Mouse (Mus musculus) embryonic facial prominence, embryonic 15.5 days (tissue): ENCODE results near the gene Ckm. TPM values are rescaled to one million over a fixed set of nuclear protein-coding genes. Genes with fewer than 3 reads are reported as not detected.

Source experiments
- ATAC-seq: fragments of 200-750 bp; cut with Nextera tagmentation; 2 replicates; pipeline ENCODE4 v1.8.0; 2017; ENCODE audit warnings: low read depth, moderate TSS enrichment; ENCODE audit not compliant: insufficient number of reproducible peaks, low FRiP score, low TSS enrichment
- H3K27ac ChIP-seq: fragments of 300-500 bp; sonication (generic); replicated peaks from 2 replicates; pipeline ENCODE4 v1.5.1; 2015; ENCODE audit warnings: mild to moderate bottlenecking, inconsistent platforms
- H3K27me3 ChIP-seq: fragments of 300-500 bp; sonication (generic); 2 replicates; pipeline ENCODE4 v1.6.1; 2015; ENCODE audit warnings: inconsistent platforms
- H3K36me3 ChIP-seq: fragments of 300-500 bp; sonication (generic); 2 replicates; pipeline ENCODE4 v1.6.1; 2015; ENCODE audit warnings: mild to moderate bottlenecking, inconsistent platforms
- H3K4me1 ChIP-seq: fragments of 300-500 bp; sonication (generic); 2 replicates; pipeline ENCODE4 v1.6.1; 2015; ENCODE audit warnings: inconsistent platforms
- H3K4me2 ChIP-seq: fragments of 300-500 bp; sonication (generic); replicated peaks from 2 replicates; pipeline ENCODE4 v1.6.1; 2015; ENCODE audit warnings: mild to moderate bottlenecking, inconsistent platforms
- H3K4me3 ChIP-seq: fragments of 300-500 bp; sonication (generic); replicated peaks from 2 replicates; pipeline ENCODE4 v1.5.1; 2015; ENCODE audit warnings: mild to moderate bottlenecking, inconsistent platforms
- H3K9ac ChIP-seq: fragments of 300-500 bp; sonication (generic); 2 replicates; pipeline ENCODE4 v1.6.1; 2015; ENCODE audit warnings: inconsistent platforms
- H3K9me3 ChIP-seq: fragments of 300-500 bp; sonication (generic); replicated peaks from 2 replicates; pipeline ENCODE4 v1.6.1; 2016; ENCODE audit warnings: inconsistent platforms
- WGBS: fragments of 180-500 bp; shearing (Covaris S2); methylation state at CpG from one replicate; pipeline ENCODE4 v1.1.7; 2015; 5-methylcytosine and 5-hydroxymethylcytosine counted together
- polyA plus RNA-seq: library from polyadenylated mRNA; unstranded; fragments of >200 nt; fragmentation: Nextera tagmentation; extraction: Ambion mirVana; gene quantifications from 2 replicates; pipeline ENCODE4 v1.2.1, GENCODE M21; 2015

The Ckm gene
- polyA plus RNA-seq, 1 experiment from 2014 or later: 118 TPM

- H3K4me3 ChIP-seq: no peak overlapping the region
- no peak for ATAC-seq
- H3K4me1 ChIP-seq: no peaks in the 10 kb centered on the region
- no peak overlapping the region for H3K27ac ChIP-seq
- H3K27me3 ChIP-seq: no peaks in the 10 kb centered on the region
- peaks cover 98% of the 10 kb centered on the region for H3K36me3 ChIP-seq
- no peaks in the 10 kb centered on the region for H3K9me3 ChIP-seq
- 96% methylated on average over 2 of the region's 2 CpGs for WGBS
- no peak overlapping the region for H3K9ac ChIP-seq
- no peak overlapping the region for H3K4me2 ChIP-seq
Measured at GRCm38 (mm10) chr7:19432475-19432874, 27.9 kb downstream of the Ckm start.

- ATAC-seq: no peak
- Histone ChIP-seq H3K27ac (no peak overlapping the region), H3K9me3 (no peaks in the 10 kb centered on the region), H3K9ac (no peak overlapping the region), H3K27me3 (no peaks in the 10 kb centered on the region), H3K4me2 (no peak overlapping the region), H3K4me1 (no peaks in the 10 kb centered on the region), H3K4me3 (no peak overlapping the region), H3K36me3 (peaks cover 87% of the 10 kb centered on the region)
- WGBS: 95% methylated on average over 2 of the region's 2 CpGs
Measured at GRCm38 (mm10) chr7:19436276-19436675, 31.7 kb downstream of the Ckm start.

GRCm38 (mm10) chr7:19437048-19437447, 32.5 kb downstream of the Ckm start:
- H3K4me2 ChIP-seq: no peak overlapping the region
- no peaks in the 10 kb centered on the region for H3K9me3 ChIP-seq
- H3K27me3 ChIP-seq: no peaks in the 10 kb centered on the region
- no peak overlapping the region for H3K27ac ChIP-seq
- H3K36me3 ChIP-seq: peaks cover 87% of the 10 kb centered on the region
- H3K9ac ChIP-seq: no peak overlapping the region
- no peak overlapping the region for H3K4me3 ChIP-seq
- ATAC-seq: peak; percentile 25; the same call in 1 of the 2 replicates
- H3K4me1 ChIP-seq: no peaks in the 10 kb centered on the region
- WGBS: 72% methylated on average over 9 of the region's 9 CpGs

GRCm38 (mm10) chr7:19441448-19442091, 37.0 kb downstream of the Ckm start:
- Histone ChIP-seq H3K4me1 (no peaks in the 10 kb centered on the region), H3K36me3 (peaks cover 76% of the 10 kb centered on the region), H3K4me2 (no peak overlapping the region), H3K27me3 (no peaks in the 10 kb centered on the region), H3K27ac (no peak overlapping the region), H3K9me3 (no peaks in the 10 kb centered on the region), H3K9ac (no peak overlapping the region), H3K4me3 (no peak overlapping the region)
- 80% methylated on average over 9 of the region's 9 CpGs for WGBS
- no peak for ATAC-seq

- Histone ChIP-seq H3K36me3 (peaks cover 80% of the 10 kb centered on the region), H3K27ac (no peak overlapping the region), H3K27me3 (no peaks in the 10 kb centered on the region), H3K4me3 (no peak overlapping the region), H3K4me1 (no peaks in the 10 kb centered on the region), H3K4me2 (no peak overlapping the region), H3K9me3 (no peaks in the 10 kb centered on the region), H3K9ac (no peak overlapping the region)
- ATAC-seq: no peak
- 40% methylated on average over 3 of the region's 3 CpGs for WGBS
Measured at GRCm38 (mm10) chr7:19443344-19443743, 38.8 kb downstream of the Ckm start.

- H3K4me3 ChIP-seq: no peak overlapping the region
- ATAC-seq: no peak
- no peak overlapping the region for H3K4me2 ChIP-seq
- no peaks in the 10 kb centered on the region for H3K9me3 ChIP-seq
- no peaks in the 10 kb centered on the region for H3K27me3 ChIP-seq
- peaks cover 85% of the 10 kb centered on the region for H3K36me3 ChIP-seq
- H3K27ac ChIP-seq: no peak overlapping the region; the same call in 1 of the 2 replicates
- H3K4me1 ChIP-seq: no peaks in the 10 kb centered on the region
- no peak overlapping the region for H3K9ac ChIP-seq
- 86% methylated on average over 12 of the region's 12 CpGs for WGBS
Measured at GRCm38 (mm10) chr7:19444801-19445200, 40.2 kb downstream of the Ckm start.

GRCm38 (mm10) chr7:19447689-19448088, 43.1 kb downstream of the Ckm start:
- WGBS: 93% methylated on average over 16 of the region's 16 CpGs
- no peak overlapping the region for H3K4me3 ChIP-seq
- no peak overlapping the region for H3K9ac ChIP-seq
- H3K4me1 ChIP-seq: no peaks in the 10 kb centered on the region
- no peaks in the 10 kb centered on the region for H3K9me3 ChIP-seq
- peaks cover 84% of the 10 kb centered on the region for H3K36me3 ChIP-seq
- H3K4me2 ChIP-seq: no peak overlapping the region
- no peaks in the 10 kb centered on the region for H3K27me3 ChIP-seq
- no peak for ATAC-seq
- H3K27ac ChIP-seq: no peak overlapping the region

GRCm38 (mm10) chr7:19449165-19449564, 44.6 kb downstream of the Ckm start:
- H3K4me2 ChIP-seq: no peak overlapping the region
- H3K36me3 ChIP-seq: peaks cover 81% of the 10 kb centered on the region
- no peaks in the 10 kb centered on the region for H3K4me1 ChIP-seq
- H3K9me3 ChIP-seq: no peaks in the 10 kb centered on the region
- WGBS: 79% methylated on average over 12 of the region's 12 CpGs
- ATAC-seq: no peak
- H3K27ac ChIP-seq: no peak overlapping the region
- no peak overlapping the region for H3K9ac ChIP-seq
- H3K4me3 ChIP-seq: no peak overlapping the region
- no peaks in the 10 kb centered on the region for H3K27me3 ChIP-seq

- H3K36me3 ChIP-seq: peaks cover 41% of the 10 kb centered on the region
Measured at GRCm38 (mm10) chr7:19455186-19455585, 50.6 kb downstream of the Ckm start.

GRCm38 (mm10) chr7:19455819-19456495, 51.4 kb downstream of the Ckm start:
- WGBS: 69% methylated on average over 11 of the region's 11 CpGs

More at GRCm38 (mm10) chr7:19455186-19455585, 50.6 kb downstream of the Ckm start:
- H3K27ac ChIP-seq: no peak overlapping the region
- H3K4me1 ChIP-seq: peaks cover 27% of the 10 kb centered on the region
- H3K4me3 ChIP-seq: no peak overlapping the region
- WGBS: 97% methylated on average over 4 of the region's 4 CpGs
- no peaks in the 10 kb centered on the region for H3K9me3 ChIP-seq
- ATAC-seq: no peak
- H3K4me2 ChIP-seq: no peak overlapping the region
- no peak overlapping the region for H3K9ac ChIP-seq
- H3K27me3 ChIP-seq: no peaks in the 10 kb centered on the region

GRCm38 (mm10) chr7:19456628-19457027, 52.1 kb downstream of the Ckm start:
- ATAC-seq: no peak
- H3K4me1 ChIP-seq: peaks cover 27% of the 10 kb centered on the region
- no peaks in the 10 kb centered on the region for H3K9me3 ChIP-seq
- peak overlapping the region; percentile 85 for H3K4me3 ChIP-seq
- no peaks in the 10 kb centered on the region for H3K27me3 ChIP-seq
- no peak overlapping the region for H3K9ac ChIP-seq
- WGBS: 87% methylated on average over 7 of the region's 7 CpGs
- H3K36me3 ChIP-seq: peaks cover 27% of the 10 kb centered on the region
- H3K27ac ChIP-seq: no peak overlapping the region
- H3K4me2 ChIP-seq: peak overlapping the region; percentile 93

More at GRCm38 (mm10) chr7:19455819-19456495, 51.4 kb downstream of the Ckm start:
- H3K27ac ChIP-seq: no peak overlapping the region
- H3K36me3 ChIP-seq: peaks cover 34% of the 10 kb centered on the region
- H3K4me3 ChIP-seq: no peak overlapping the region
- H3K4me2 ChIP-seq: no peak overlapping the region; the same call in 1 of the 2 replicates
- H3K9me3 ChIP-seq: no peaks in the 10 kb centered on the region
- no peak for ATAC-seq
- no peaks in the 10 kb centered on the region for H3K27me3 ChIP-seq
- no peak overlapping the region for H3K9ac ChIP-seq
- peaks cover 27% of the 10 kb centered on the region for H3K4me1 ChIP-seq
